Mouse (Mus musculus) forebrain, embryonic 12.5 days (tissue): ENCODE data around the gene Ccdc93. TPM values are rescaled to one million over a fixed set of nuclear protein-coding genes. Genes with fewer than 3 reads are reported as not detected.

Source experiments
- ATAC-seq: fragments of 200-750 bp; cut with Nextera tagmentation; 2 replicates; pipeline ENCODE4 v1.8.0; 2017; ENCODE audit warnings: moderate TSS enrichment; ENCODE audit not compliant: low FRiP score
- H3K27ac ChIP-seq: fragments of 300-500 bp; sonication (generic); 2 replicates; pipeline ENCODE4 v1.5.1; 2016; ENCODE audit warnings: mild to moderate bottlenecking
- H3K27me3 ChIP-seq: fragments of 300-500 bp; sonication (generic); 2 replicates; pipeline ENCODE4 v1.6.1; 2016; ENCODE audit warnings: mild to moderate bottlenecking
- H3K36me3 ChIP-seq: fragments of 300-500 bp; sonication (generic); replicated peaks from 2 replicates; pipeline ENCODE4 v1.6.1; 2016; ENCODE audit warnings: mild to moderate bottlenecking
- H3K4me1 ChIP-seq: fragments of 300-500 bp; sonication (generic); 2 replicates; pipeline ENCODE4 v1.6.1; 2016
- H3K4me2 ChIP-seq: fragments of 300-500 bp; sonication (generic); 2 replicates; pipeline ENCODE4 v1.6.1; 2016; ENCODE audit warnings: mild to moderate bottlenecking, moderate library complexity
- H3K4me3 ChIP-seq: fragments of 300-500 bp; sonication (generic); replicated peaks from 2 replicates; pipeline ENCODE4 v1.5.1; 2016; ENCODE audit warnings: mild to moderate bottlenecking
- H3K9ac ChIP-seq: fragments of 300-500 bp; sonication (generic); 2 replicates; pipeline ENCODE4 v1.6.1; 2016; ENCODE audit warnings: mild to moderate bottlenecking
- H3K9me3 ChIP-seq: fragments of 300-500 bp; sonication (generic); 2 replicates; pipeline ENCODE4 v1.6.1; 2016
- WGBS: fragments of 180-500 bp; shearing (Covaris S2); methylation state at CpG from one replicate; pipeline ENCODE4 v1.1.7; 2016; 5-methylcytosine and 5-hydroxymethylcytosine counted together
- polyA plus RNA-seq: library from polyadenylated mRNA; unstranded; fragments of >200 nt; fragmentation: Nextera tagmentation; extraction: Ambion mirVana; gene quantifications from 2 replicates; pipeline ENCODE4 v1.2.1, GENCODE M21; 2016

The Ccdc93 gene
- polyA plus RNA-seq, 1 experiment from 2014 or later: 11.4 TPM

- Histone ChIP-seq H3K9ac (no peak overlapping the region), H3K27me3 (no peaks in the 10 kb centered on the region), H3K27ac (no peak overlapping the region), H3K36me3 (no peaks in the 10 kb centered on the region), H3K4me1 (peaks cover 6% of the 10 kb centered on the region; the same call in 1 of the 2 replicates), H3K4me3 (no peak overlapping the region), H3K9me3 (no peaks in the 10 kb centered on the region), H3K4me2 (no peak overlapping the region)
- 65% methylated on average over 14 of the region's 14 CpGs for WGBS
- peak; percentile 72 for ATAC-seq
Observed at GRCm38 (mm10) chr1:121398986-121399881, 31.6 kb upstream of the Ccdc93 start.

- Histone ChIP-seq H3K4me3 (no peak overlapping the region), H3K36me3 (no peaks in the 10 kb centered on the region), H3K4me1 (peaks cover 6% of the 10 kb centered on the region; the same call in 1 of the 2 replicates), H3K4me2 (no peak overlapping the region), H3K27ac (no peak overlapping the region), H3K9ac (no peak overlapping the region), H3K9me3 (no peaks in the 10 kb centered on the region), H3K27me3 (no peaks in the 10 kb centered on the region)
- WGBS: 32% methylated on average over 4 of the region's 4 CpGs
- ATAC-seq: peak; percentile 81; the same call in 1 of the 2 replicates
Observed at GRCm38 (mm10) chr1:121400243-121400642, 30.6 kb upstream of the Ccdc93 start.

- no peaks in the 10 kb centered on the region for H3K36me3 ChIP-seq
- no peak for ATAC-seq
- no peaks in the 10 kb centered on the region for H3K9me3 ChIP-seq
- H3K9ac ChIP-seq: no peak overlapping the region
- H3K27me3 ChIP-seq: no peaks in the 10 kb centered on the region
- no peak overlapping the region for H3K4me2 ChIP-seq
- H3K27ac ChIP-seq: no peak overlapping the region
- no peak overlapping the region for H3K4me3 ChIP-seq
- WGBS: 45% methylated on average over 4 of the region's 4 CpGs
- H3K4me1 ChIP-seq: no peaks in the 10 kb centered on the region
Observed at GRCm38 (mm10) chr1:121419084-121419483, 11.8 kb upstream of the Ccdc93 start.

- H3K9ac ChIP-seq: no peak overlapping the region
- WGBS: 85% methylated on average over 12 of the region's 12 CpGs
- ATAC-seq: no peak
- no peak overlapping the region for H3K27ac ChIP-seq
- H3K27me3 ChIP-seq: no peaks in the 10 kb centered on the region
- H3K9me3 ChIP-seq: no peaks in the 10 kb centered on the region
- H3K4me1 ChIP-seq: no peaks in the 10 kb centered on the region
- H3K4me3 ChIP-seq: no peak overlapping the region
- H3K36me3 ChIP-seq: no peaks in the 10 kb centered on the region
- H3K4me2 ChIP-seq: no peak overlapping the region
Observed at GRCm38 (mm10) chr1:121419569-121420265, 11.1 kb upstream of the Ccdc93 start.

GRCm38 (mm10) chr1:121430183-121430937, 489 bp upstream of the Ccdc93 start:
- Histone ChIP-seq H3K27me3 (no peaks in the 10 kb centered on the region), H3K4me1 (peaks cover 15% of the 10 kb centered on the region), H3K4me2 (peak overlapping the region; percentile 97), H3K4me3 (peak overlapping the region; percentile 83), H3K9me3 (no peaks in the 10 kb centered on the region), H3K36me3 (no peaks in the 10 kb centered on the region), H3K9ac (no peak overlapping the region), H3K27ac (no peak overlapping the region)
- 27% methylated on average over 6 of the region's 6 CpGs for WGBS
- no peak for ATAC-seq

GRCm38 (mm10) chr1:121435981-121436380, 5.1 kb downstream of the Ccdc93 start:
- Histone ChIP-seq H3K4me1 (peaks cover 9% of the 10 kb centered on the region), H3K9me3 (no peaks in the 10 kb centered on the region), H3K4me3 (no peak overlapping the region), H3K27me3 (no peaks in the 10 kb centered on the region), H3K27ac (no peak overlapping the region), H3K4me2 (no peak overlapping the region), H3K9ac (no peak overlapping the region), H3K36me3 (peaks cover 19% of the 10 kb centered on the region)
- 96% methylated on average over 7 of the region's 7 CpGs for WGBS
- no peak for ATAC-seq

GRCm38 (mm10) chr1:121440535-121441381, 9.9 kb downstream of the Ccdc93 start:
- no peak overlapping the region for H3K4me2 ChIP-seq
- H3K9ac ChIP-seq: no peak overlapping the region
- ATAC-seq: peak; percentile 70; the same call in 1 of the 2 replicates
- no peaks in the 10 kb centered on the region for H3K9me3 ChIP-seq
- 63% methylated on average over 13 of the region's 13 CpGs for WGBS
- H3K36me3 ChIP-seq: peaks cover 45% of the 10 kb centered on the region
- H3K27ac ChIP-seq: no peak overlapping the region
- H3K27me3 ChIP-seq: no peaks in the 10 kb centered on the region
- H3K4me3 ChIP-seq: no peak overlapping the region
- H3K4me1 ChIP-seq: no peaks in the 10 kb centered on the region

GRCm38 (mm10) chr1:121444147-121444546, 13.3 kb downstream of the Ccdc93 start:
- no peak overlapping the region for H3K4me3 ChIP-seq
- no peaks in the 10 kb centered on the region for H3K27me3 ChIP-seq
- no peak overlapping the region for H3K9ac ChIP-seq
- H3K4me1 ChIP-seq: no peaks in the 10 kb centered on the region
- peaks cover 47% of the 10 kb centered on the region for H3K36me3 ChIP-seq
- no peak for ATAC-seq
- no peak overlapping the region for H3K4me2 ChIP-seq
- H3K27ac ChIP-seq: no peak overlapping the region
- no peaks in the 10 kb centered on the region for H3K9me3 ChIP-seq
- WGBS: 94% methylated on average over 6 of the region's 6 CpGs

- Histone ChIP-seq H3K27ac (no peak overlapping the region), H3K4me2 (no peak overlapping the region), H3K9ac (no peak overlapping the region), H3K36me3 (peaks cover 44% of the 10 kb centered on the region), H3K4me1 (peaks cover 1% of the 10 kb centered on the region; the same call in 1 of the 2 replicates), H3K4me3 (no peak overlapping the region), H3K27me3 (no peaks in the 10 kb centered on the region), H3K9me3 (no peaks in the 10 kb centered on the region)
- no peak for ATAC-seq
- WGBS: 90% methylated on average over 10 of the region's 10 CpGs
Observed at GRCm38 (mm10) chr1:121447216-121447615, 16.4 kb downstream of the Ccdc93 start.

- peaks cover 10% of the 10 kb centered on the region; the same call in 1 of the 2 replicates for H3K4me1 ChIP-seq
- peaks cover 36% of the 10 kb centered on the region for H3K36me3 ChIP-seq
- no peak overlapping the region for H3K9ac ChIP-seq
- H3K4me3 ChIP-seq: no peak overlapping the region
- no peak overlapping the region for H3K4me2 ChIP-seq
- WGBS: 90% methylated on average over 19 of the region's 19 CpGs
- no peak for ATAC-seq
- no peaks in the 10 kb centered on the region for H3K27me3 ChIP-seq
- H3K9me3 ChIP-seq: no peaks in the 10 kb centered on the region
- H3K27ac ChIP-seq: no peak overlapping the region
Observed at GRCm38 (mm10) chr1:121448166-121448565, 17.3 kb downstream of the Ccdc93 start.

- no peak overlapping the region for H3K9ac ChIP-seq
- H3K36me3 ChIP-seq: peaks cover 20% of the 10 kb centered on the region
- no peak overlapping the region for H3K4me2 ChIP-seq
- H3K27ac ChIP-seq: no peak overlapping the region
- no peaks in the 10 kb centered on the region for H3K9me3 ChIP-seq
- 88% methylated on average over 7 of the region's 7 CpGs for WGBS
- no peak overlapping the region for H3K4me3 ChIP-seq
- peaks cover 10% of the 10 kb centered on the region; the same call in 1 of the 2 replicates for H3K4me1 ChIP-seq
- ATAC-seq: no peak
- H3K27me3 ChIP-seq: no peaks in the 10 kb centered on the region
Observed at GRCm38 (mm10) chr1:121451009-121451408, 20.2 kb downstream of the Ccdc93 start.
